Mouse (Mus musculus): ENCODE data around the gene Slc24a3. TPM values are rescaled to one million over a fixed set of nuclear protein-coding genes. Genes with fewer than 3 reads are reported as not detected.

Slc24a3 gene
- polyA plus RNA-seq, 1 experiment from 2014 or later: 24.9 TPM

DNA sequence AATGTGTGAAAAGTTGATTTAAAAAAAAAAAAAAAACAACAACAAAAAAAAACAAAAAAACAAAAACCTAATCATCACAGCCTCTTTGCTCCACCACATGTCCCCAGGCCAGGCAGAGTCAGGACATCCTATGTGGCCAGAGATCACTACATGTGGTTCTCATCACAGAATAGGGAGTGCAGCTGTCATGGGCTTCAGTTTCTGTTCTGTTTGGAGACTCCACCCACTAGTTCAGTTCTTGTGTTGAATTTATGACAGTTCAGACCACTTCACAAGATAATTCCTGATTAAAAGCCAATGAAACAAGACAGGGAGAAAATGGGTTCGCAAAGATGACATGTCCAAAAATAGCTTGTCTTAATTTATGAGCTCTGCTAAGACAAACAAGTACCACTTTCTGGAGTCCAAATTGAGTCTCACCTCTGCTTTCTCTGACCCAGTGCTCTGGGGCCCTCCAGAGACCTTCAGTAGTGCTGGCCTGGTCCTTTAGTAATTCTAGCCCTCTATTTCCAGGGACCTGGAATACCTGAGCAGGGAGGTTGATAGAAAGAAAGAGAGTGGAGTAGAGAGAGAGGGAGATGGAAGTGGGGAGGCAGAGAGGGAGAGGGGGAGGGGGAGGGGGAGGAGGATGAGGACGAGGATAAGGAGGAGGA, 139.8 kb downstream of the Slc24a3 start:
- ChIA-PET POLR2A (no interaction called here), CTCF (no interaction called here)
- DNase-seq (ENCODE audit: low read depth, low spot score): no peak
- in situ Hi-C loops (cut with MboI; ENCODE audit: low pct_unique_long_range_greater_than_20kb): no loop called here
- TF ChIP-seq CTCF (IDR thresholded peaks at IDR 0.05): no peak
- no peak for ATAC-seq
- no peaks in the 10 kb centered on the region for H3K27me3 ChIP-seq

- ATAC-seq: no peak
- ChIA-PET CTCF (no interaction called here), POLR2A (no interaction called here)
- no peak for DNase-seq (ENCODE audit: low read depth, low spot score)
- in situ Hi-C loops (cut with MboI; ENCODE audit: low pct_unique_long_range_greater_than_20kb): no loop called here
- no peak for TF ChIP-seq CTCF (IDR thresholded peaks at IDR 0.05)
- H3K27me3 ChIP-seq: no peaks in the 10 kb centered on the region
These were observed 151.4 kb downstream of the Slc24a3 start for GRCm38 (mm10) chr2:145318916-145319315.

GRCm38 (mm10) chr2:145321287-145321686, 153.7 kb downstream of the Slc24a3 start:
- DNase-seq (ENCODE audit: low read depth, low spot score) (no peak), ATAC-seq (peak; percentile 83)
- ChIA-PET POLR2A (no interaction called here), CTCF (interaction anchor here (1.8 kb wide), 1 partner anchor 136 kb away, joined by 3 read pairs; no protein-coding TSS in a partner anchor)
- H3K27me3 ChIP-seq: no peaks in the 10 kb centered on the region
- in situ Hi-C loops (cut with MboI; ENCODE audit: low pct_unique_long_range_greater_than_20kb): no loop called here
- TF ChIP-seq CTCF (IDR thresholded peaks at IDR 0.05): no peak

DNA sequence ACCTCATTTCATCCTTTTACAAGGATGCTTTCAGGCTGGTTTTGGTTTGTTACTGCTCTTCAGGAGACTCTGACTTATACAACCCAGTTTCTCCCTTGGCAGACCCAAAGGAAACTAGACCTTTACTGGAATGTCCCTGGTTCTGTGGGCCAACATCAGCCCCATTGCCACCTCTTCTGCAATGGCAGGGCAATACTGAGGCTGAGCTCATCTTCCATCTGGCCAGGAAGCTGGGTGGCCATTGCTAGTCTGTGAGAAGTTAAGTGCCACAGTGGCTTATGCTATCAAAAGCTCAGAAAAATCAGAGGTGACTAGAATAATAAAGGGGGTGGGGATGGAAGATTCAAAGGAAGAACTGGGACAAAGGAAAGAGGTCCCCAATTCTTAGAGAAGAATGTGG, 154.2 kb downstream of the Slc24a3 start:
- in situ Hi-C loops (cut with MboI; ENCODE audit: low pct_unique_long_range_greater_than_20kb): no loop called here
- CTCF ChIA-PET: interaction anchor here (1.8 kb wide), 1 partner anchor 136 kb away, joined by 3 read pairs; no protein-coding TSS in a partner anchor
- POLR2A ChIA-PET: no interaction called here
- ATAC-seq: no peak
- TF ChIP-seq CTCF (IDR thresholded peaks at IDR 0.05): no peak
- H3K27me3 ChIP-seq: no peaks in the 10 kb centered on the region
- no peak for DNase-seq (ENCODE audit: low read depth, low spot score)

- TF ChIP-seq CTCF (IDR thresholded peaks at IDR 0.05): no peak
- ChIA-PET POLR2A (no interaction called here), CTCF (no interaction called here)
- ATAC-seq: no peak
- in situ Hi-C loops (cut with MboI; ENCODE audit: low pct_unique_long_range_greater_than_20kb): no loop called here
- no peaks in the 10 kb centered on the region for H3K27me3 ChIP-seq
- DNase-seq (ENCODE audit: low read depth, low spot score): no peak
These were observed 156.9 kb downstream of the Slc24a3 start for GRCm38 (mm10) chr2:145324477-145324876.

- DNase-seq (ENCODE audit: low read depth, low spot score) (no peak), ATAC-seq (no peak)
- TF ChIP-seq CTCF (IDR thresholded peaks at IDR 0.05): no peak
- ChIA-PET CTCF (no interaction called here), POLR2A (no interaction called here)
- in situ Hi-C loops (cut with MboI; ENCODE audit: low pct_unique_long_range_greater_than_20kb): no loop called here
- no peaks in the 10 kb centered on the region for H3K27me3 ChIP-seq
These were observed 158.3 kb downstream of the Slc24a3 start for GRCm38 (mm10) chr2:145325852-145326251.

DNA sequence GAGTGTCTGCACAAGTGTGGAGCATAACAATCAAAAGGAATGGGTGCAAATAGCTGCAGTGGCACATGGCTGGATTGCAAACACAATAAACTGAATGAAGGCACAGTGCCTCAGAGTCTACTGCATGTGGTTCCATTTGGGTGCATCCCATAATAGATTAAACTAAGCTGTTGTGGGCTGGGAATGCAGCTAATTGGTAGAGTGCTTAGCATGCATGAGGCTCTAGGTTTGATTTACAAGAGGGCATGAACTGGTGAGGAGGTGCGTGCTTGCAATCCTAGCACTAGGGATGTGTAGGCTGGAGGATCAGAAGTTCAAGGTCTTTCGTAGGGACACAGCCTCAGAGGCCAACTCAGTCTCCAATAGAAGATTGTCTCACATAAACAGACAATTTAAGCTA, 159.0 kb downstream of the Slc24a3 start:
- ChIA-PET POLR2A (no interaction called here), CTCF (no interaction called here)

DNA sequence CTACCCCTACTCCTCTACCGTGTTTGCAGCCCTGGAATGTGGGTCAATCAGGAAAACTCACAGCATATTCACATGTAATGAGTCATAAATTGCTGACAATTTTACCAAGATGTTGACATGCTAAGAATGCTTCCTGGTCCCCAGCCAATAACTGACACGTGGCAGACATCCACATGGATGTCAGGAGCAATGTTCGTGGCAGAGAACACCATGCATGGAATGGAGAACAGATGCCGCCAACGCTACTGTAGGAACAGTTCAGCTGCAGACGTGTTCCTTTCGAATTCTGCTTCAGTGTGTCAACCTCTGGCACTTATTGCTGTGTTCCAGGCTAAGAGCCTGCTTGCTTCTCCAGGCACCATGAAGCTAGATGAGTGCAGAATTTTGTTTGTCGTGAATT, 162.2 kb downstream of the Slc24a3 start:
- CTCF ChIA-PET: no interaction called here
- in situ Hi-C loops (cut with MboI; ENCODE audit: low pct_unique_long_range_greater_than_20kb): no loop called here
- no peak for TF ChIP-seq CTCF (IDR thresholded peaks at IDR 0.05)
- POLR2A ChIA-PET: no interaction called here
- H3K27me3 ChIP-seq: no peaks in the 10 kb centered on the region
- ATAC-seq (no peak), DNase-seq (ENCODE audit: low read depth, low spot score) (no peak)

More for the DNA sequence above, 159.0 kb downstream of the Slc24a3 start:
- no peak for DNase-seq (ENCODE audit: low read depth, low spot score)
- no peak for ATAC-seq
- no peak for TF ChIP-seq CTCF (IDR thresholded peaks at IDR 0.05)
- H3K27me3 ChIP-seq: no peaks in the 10 kb centered on the region
- in situ Hi-C loops (cut with MboI; ENCODE audit: low pct_unique_long_range_greater_than_20kb): no loop called here

- ATAC-seq (no peak), DNase-seq (ENCODE audit: low read depth, low spot score) (no peak)
- TF ChIP-seq CTCF (IDR thresholded peaks at IDR 0.05): no peak
- no peaks in the 10 kb centered on the region for H3K27me3 ChIP-seq
- POLR2A ChIA-PET: no interaction called here
- CTCF ChIA-PET: no interaction called here
- in situ Hi-C loops (cut with MboI; ENCODE audit: low pct_unique_long_range_greater_than_20kb): no loop called here
These were observed 164.0 kb downstream of the Slc24a3 start for GRCm38 (mm10) chr2:145331525-145331924.

GRCm38 (mm10) chr2:145333466-145333865, 165.9 kb downstream of the Slc24a3 start:
- H3K27me3 ChIP-seq: no peaks in the 10 kb centered on the region
- no peak for ATAC-seq
- no peak for DNase-seq (ENCODE audit: low read depth, low spot score)
- ChIA-PET CTCF (no interaction called here), POLR2A (no interaction called here)
- TF ChIP-seq CTCF (IDR thresholded peaks at IDR 0.05): no peak
- in situ Hi-C loops (cut with MboI; ENCODE audit: low pct_unique_long_range_greater_than_20kb): no loop called here

GRCm38 (mm10) chr2:145336406-145336805, 168.9 kb downstream of the Slc24a3 start:
- TF ChIP-seq CTCF (IDR thresholded peaks at IDR 0.05): no peak
- POLR2A ChIA-PET: no interaction called here
- CTCF ChIA-PET: no interaction called here
- no peaks in the 10 kb centered on the region for H3K27me3 ChIP-seq
- no peak for ATAC-seq
- DNase-seq (ENCODE audit: low read depth, low spot score): no peak
- in situ Hi-C loops (cut with MboI; ENCODE audit: low pct_unique_long_range_greater_than_20kb): no loop called here

DNA sequence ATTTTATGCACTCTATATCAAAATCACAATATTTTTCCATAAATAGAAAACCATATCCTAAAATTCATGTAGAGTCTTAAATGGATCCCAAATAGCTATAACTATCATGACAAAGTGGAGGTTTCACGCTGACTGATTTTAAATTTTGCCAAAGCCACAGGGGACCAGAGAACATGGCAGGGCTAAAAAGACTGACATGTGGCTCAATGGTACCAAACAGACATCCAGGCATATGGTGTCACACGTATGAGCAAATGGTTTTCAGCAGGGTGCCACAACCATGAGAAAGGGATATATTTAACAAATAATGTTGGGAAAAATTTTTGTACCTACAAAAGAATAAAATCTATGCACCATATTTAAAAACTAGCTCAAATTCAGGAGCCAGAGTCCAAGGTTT, 173.3 kb downstream of the Slc24a3 start:
- CTCF ChIA-PET: no interaction called here
- TF ChIP-seq CTCF (IDR thresholded peaks at IDR 0.05): no peak
- ATAC-seq (no peak), DNase-seq (ENCODE audit: low read depth, low spot score) (no peak)
- in situ Hi-C loops (cut with MboI; ENCODE audit: low pct_unique_long_range_greater_than_20kb): loop anchor here (5.0 kb wide), 1 partner anchor 1884 kb away; no protein-coding TSS in a partner anchor
- H3K27me3 ChIP-seq: no peaks in the 10 kb centered on the region
- POLR2A ChIA-PET: no interaction called here
